Mouse (Mus musculus): ENCODE measurements around the gene Trpm2. TPM values are rescaled to one million over a fixed set of nuclear protein-coding genes. Genes with fewer than 3 reads are reported as not detected.
A peak's percentile ranks its signal among the peaks of the same experiment; 100 is the strongest.

Trpm2 gene
- total RNA-seq, 2 experiments from 2014 or later: 0.33 TPM; not detected in 1

- TF ChIP-seq CTCF (IDR thresholded peaks at IDR 0.05): peak; percentile 41
- intact Hi-C loops (cut with DNase I): loop anchor here (10.0 kb wide), 1 partner anchor 368 kb away; the partner anchor contains the start of gene Fam207a
- Histone ChIP-seq H3K4me3 (no peak overlapping the region), H3K27ac (no peak overlapping the region)
- DNase-seq: no peak
Measured at GRCm38 (mm10) chr10:77882553-77882952, 87.8 kb downstream of the Trpm2 start.

GRCm38 (mm10) chr10:77880305-77880704 lies 90.1 kb downstream of the Trpm2 start:
- TF ChIP-seq CTCF (IDR thresholded peaks at IDR 0.05): no peak
- Histone ChIP-seq H3K27ac (no peak overlapping the region), H3K4me3 (no peak overlapping the region)
- intact Hi-C loops (cut with DNase I): loop anchor here (10.0 kb wide), 1 partner anchor 366 kb away; the partner anchor contains the start of gene Fam207a
- no peak for DNase-seq

DNA sequence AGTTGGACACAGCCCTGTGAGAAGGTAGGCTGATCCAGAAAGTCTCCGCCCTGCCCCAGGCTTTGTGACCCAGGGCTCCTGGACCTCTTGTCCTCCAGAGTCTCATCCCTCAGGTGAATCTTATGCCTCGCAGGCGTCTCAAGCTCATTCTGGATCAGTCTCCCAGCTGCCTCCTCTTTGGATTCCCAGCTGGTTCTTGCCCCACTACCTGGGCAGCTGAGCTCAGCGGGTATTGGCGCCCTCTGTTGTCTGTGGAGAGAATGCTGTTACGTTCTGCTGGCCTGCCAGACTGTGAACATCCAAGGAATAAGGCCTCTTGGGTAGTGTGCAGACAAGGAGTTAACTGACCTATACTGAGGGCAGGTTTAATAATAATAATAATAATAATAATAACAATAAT lies 91.4 kb downstream of the Trpm2 start:
- intact Hi-C loops (cut with DNase I): loop anchor here (2.0 kb wide), 1 partner anchor 250 kb away; no protein-coding TSS in a partner anchor

DNA sequence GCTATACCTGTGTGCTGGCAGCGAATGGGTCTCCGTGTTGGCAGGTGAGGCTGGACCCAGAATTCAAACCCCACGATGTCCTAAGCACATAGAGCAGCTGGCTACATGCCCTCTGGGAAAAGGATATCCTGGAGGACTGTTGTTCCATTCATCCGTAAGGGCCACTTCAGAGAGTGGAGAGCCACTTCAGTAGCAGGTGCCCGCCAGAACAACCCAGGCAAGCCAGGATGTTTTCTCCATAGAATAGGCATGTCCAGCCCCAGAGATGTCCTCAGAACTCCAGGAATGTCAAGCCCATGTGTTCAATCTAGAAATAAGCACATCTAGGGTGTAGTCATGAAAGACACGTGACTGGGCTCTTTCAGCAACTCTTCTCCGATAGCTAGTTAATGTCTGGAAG lies 100.7 kb downstream of the Trpm2 start:
- H3K4me3 ChIP-seq: no peak overlapping the region
- intact Hi-C loops (cut with DNase I): no loop called here
- no peak for DNase-seq
- no peak overlapping the region for H3K27ac ChIP-seq
- TF ChIP-seq CTCF (IDR thresholded peaks at IDR 0.05): no peak

More for the DNA sequence above, 91.4 kb downstream of the Trpm2 start:
- Histone ChIP-seq H3K27ac (no peak overlapping the region), H3K4me3 (no peak overlapping the region)
- peak; percentile 67 for TF ChIP-seq CTCF (IDR thresholded peaks at IDR 0.05)
- peak; percentile 60 for DNase-seq

- no peak overlapping the region for H3K27ac ChIP-seq
- no peak for TF ChIP-seq CTCF (IDR thresholded peaks at IDR 0.05)
- no peak overlapping the region for H3K4me3 ChIP-seq
- no peak for DNase-seq
- intact Hi-C loops (cut with DNase I): no loop called here
Measured at GRCm38 (mm10) chr10:77867546-77867945, 102.8 kb downstream of the Trpm2 start.

DNA sequence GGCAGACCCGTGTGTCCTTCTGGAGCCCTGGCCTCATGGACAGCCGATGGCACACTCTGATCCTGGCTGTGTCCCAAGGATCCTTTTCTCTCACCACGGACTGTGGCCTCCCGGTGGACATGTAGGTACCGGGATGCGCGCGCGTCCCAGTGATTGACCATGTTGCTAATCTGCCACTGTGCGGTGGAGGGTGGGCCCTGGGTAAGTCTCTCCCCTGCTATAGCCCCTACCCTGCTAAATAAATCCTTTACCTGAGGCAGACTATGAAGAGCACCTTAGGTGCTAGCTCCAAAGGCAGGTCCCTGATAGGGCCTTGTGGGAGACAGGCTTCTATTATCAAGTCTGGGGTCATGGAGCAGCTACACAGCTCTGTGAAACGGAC lies 105.6 kb downstream of the Trpm2 start:
- no peak for DNase-seq
- no peak for TF ChIP-seq CTCF (IDR thresholded peaks at IDR 0.05)
- intact Hi-C loops (cut with DNase I): no loop called here
- Histone ChIP-seq H3K4me3 (peak overlapping the region; percentile 33), H3K27ac (no peak overlapping the region)

DNA sequence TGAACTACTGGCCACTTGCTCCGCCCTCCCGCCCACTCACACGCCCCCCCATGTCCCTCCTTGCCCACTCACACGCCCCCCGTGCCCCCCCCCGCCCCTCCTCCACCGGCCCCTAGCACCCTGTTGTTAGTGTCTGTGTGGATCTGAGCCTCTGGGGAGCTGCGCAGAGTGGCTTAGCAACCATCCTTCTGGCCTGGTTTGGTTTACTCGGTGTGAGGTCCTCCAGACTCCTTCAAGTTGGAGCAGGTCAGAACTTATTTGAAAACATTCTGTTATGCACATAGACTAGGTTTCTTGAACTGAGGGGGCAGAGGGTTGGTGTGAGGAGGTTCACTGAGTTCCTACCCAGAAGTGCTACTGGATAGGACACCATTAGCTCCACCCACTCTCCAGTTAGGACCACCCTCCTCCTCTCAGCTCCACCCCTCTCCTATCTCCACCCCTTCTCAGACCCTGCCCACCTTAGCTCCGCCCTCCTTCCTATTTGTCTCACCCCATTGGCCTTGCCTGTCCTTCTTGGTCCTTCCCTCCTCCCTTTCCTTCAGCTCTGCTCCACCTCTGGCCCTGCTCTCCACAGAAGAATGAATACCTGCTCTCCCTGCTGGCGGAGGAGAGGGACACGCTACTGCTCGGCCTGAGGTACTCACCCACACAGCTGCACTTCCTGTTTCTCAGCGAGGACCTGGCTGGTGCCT lies 106.1 kb downstream of the Trpm2 start:
- H3K27ac ChIP-seq: no peak overlapping the region
- H3K4me3 ChIP-seq: peak overlapping the region; percentile 33
- TF ChIP-seq CTCF (IDR thresholded peaks at IDR 0.05): no peak
- DNase-seq: no peak
- intact Hi-C loops (cut with DNase I): no loop called here

DNA sequence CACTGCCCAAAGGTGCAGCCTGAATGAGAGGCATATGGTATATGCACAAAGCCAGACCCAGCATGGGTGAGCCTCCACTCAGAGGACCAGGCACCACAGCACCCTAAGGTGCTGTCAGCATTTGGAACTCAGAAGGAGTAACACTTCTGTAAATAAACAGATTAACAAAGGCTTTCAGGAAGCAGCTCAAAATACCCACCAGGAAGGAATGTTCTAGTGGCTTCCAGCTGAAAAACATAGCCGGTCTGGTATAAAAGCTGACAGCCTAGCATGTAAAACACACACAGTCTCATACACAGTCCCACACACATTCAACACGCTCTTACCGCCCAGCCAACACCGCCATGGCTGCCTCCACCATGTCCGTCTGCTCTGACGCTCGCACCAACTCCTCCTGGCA lies 108.7 kb downstream of the Trpm2 start, which contains the start of gene Gm3285:
Gm3285 (plus strand) TSS at position 301 of the 400 bp plus-strand sequence.
- no peak for DNase-seq
- Histone ChIP-seq H3K4me3 (no peak within 1 kb of the TSS), H3K27ac (no peak within 1 kb of the TSS)
- intact Hi-C loops (cut with DNase I): no loop called here
- TF ChIP-seq CTCF (IDR thresholded peaks at IDR 0.05): no peak

Other genes starting within 250 kb of the Trpm2 start
- gene Krtap12-1, start 250.0 kb downstream of the Trpm2 start, total RNA-seq (2021): not detected
- gene Gm10100, start 244.1 kb downstream of the Trpm2 start, total RNA-seq (2021): not detected
- gene Gm18596, start 227.9 kb downstream of the Trpm2 start, total RNA-seq (2021): not detected
- not detected for gene Gm9736, start 219.2 kb downstream of the Trpm2 start, total RNA-seq (2021)
- gene Gm3233, start 210.9 kb downstream of the Trpm2 start, total RNA-seq (2021): not detected
- not detected for gene Gm3238, start 199.2 kb downstream of the Trpm2 start, total RNA-seq (2021)
- gene Gm7138, start 193.6 kb downstream of the Trpm2 start, total RNA-seq (2021): not detected
- not detected for gene Gm3250, start 188.0 kb downstream of the Trpm2 start, total RNA-seq (2021)
- gene Gm7137, start 182.4 kb downstream of the Trpm2 start, total RNA-seq (2021): not detected
- not detected for gene Gm9639, start 175.5 kb downstream of the Trpm2 start, total RNA-seq (2021)
- not detected for gene Gm19668, start 171.4 kb downstream of the Trpm2 start, total RNA-seq (2021)
- not detected for gene Gm9507, start 158.7 kb downstream of the Trpm2 start, total RNA-seq (2021)
- not detected for gene Gm2696, start 155.9 kb downstream of the Trpm2 start, total RNA-seq (2021)
- gene Krtap10-4, start 143.5 kb downstream of the Trpm2 start, total RNA-seq (2021): not detected
- gene Krtap10-10, start 134.6 kb downstream of the Trpm2 start, total RNA-seq (2021): not detected
- gene Gm36176, start 123.8 kb downstream of the Trpm2 start, total RNA-seq (2021): not detected
- not detected for gene Gm10318, start 117.7 kb downstream of the Trpm2 start, total RNA-seq (2021)
- gene Gm3285, start 108.6 kb downstream of the Trpm2 start, total RNA-seq (2021): not detected
- gene Lrrc3, start 68.0 kb downstream of the Trpm2 start, total RNA-seq (2021): under 1 TPM; 0.13 to 0.14 TPM
- gene 1810043G02Rik, start 8.0 kb upstream of the Trpm2 start, total RNA-seq (2021): 1 to 10 TPM; 3.8 to 4.3 TPM
- 1 to 10 TPM; 6.0 to 6.5 TPM for gene Pfkl, start 39.5 kb upstream of the Trpm2 start, total RNA-seq (2021)
- gene Dnmt3l, start 71.4 kb upstream of the Trpm2 start, total RNA-seq (2021): not detected
- not detected for gene Aire, start 73.0 kb upstream of the Trpm2 start, total RNA-seq (2021)
- 1 to 10 TPM; 1.3 to 1.8 TPM for gene Icosl, start 98.7 kb upstream of the Trpm2 start, total RNA-seq (2021)
- 100 to 1,000 TPM; 231 to 289 TPM for gene D10Jhu81e, start 199.2 kb upstream of the Trpm2 start, total RNA-seq (2021)
- 10 to 100 TPM; 10.7 to 11.0 TPM for gene Pwp2, start 214.6 kb upstream of the Trpm2 start, total RNA-seq (2021)

All from gastrocnemius, adult 2 months (tissue).